Mouse (Mus musculus) ES-E14 (cell line): ENCODE data around the gene Atoh8. TPM values are rescaled to one million over a fixed set of nuclear protein-coding genes. Genes with fewer than 3 reads are reported as not detected.

Experiments used
- DNase-seq: peaks from one replicate; pipeline ENCODE4 v3.0.0-alpha.2; 2013; ENCODE audit warnings: low read depth, low spot score
- H3K27ac ChIP-seq: 2 replicates; pipeline ENCODE4 v1.5.1; 2012; ENCODE audit warnings: low read depth, mild to moderate bottlenecking, low read length, moderate library complexity, mixed read lengths; ENCODE audit not compliant: poor library complexity, insufficient read depth, severe bottlenecking
- H3K36me3 ChIP-seq: 2 replicates; pipeline ENCODE4 v1.6.1; 2012; ENCODE audit warnings: mild to moderate bottlenecking, low read length, moderate library complexity, mixed read lengths; ENCODE audit not compliant: control insufficient read depth, poor library complexity, insufficient read depth, severe bottlenecking
- H3K4me1 ChIP-seq, 2 experiments: fragments of 150-350 bp in 1 of 2; sonication (generic) in 1 of 2; 2 replicates each; pipeline ENCODE4 v1.6.1; 2012; ENCODE audit warnings: low read length in 2 of 2, mild to moderate bottlenecking in 1 of 2, mixed read lengths in 1 of 2; ENCODE audit not compliant: control insufficient read depth in 2 of 2, insufficient read depth in 2 of 2, poor library complexity in 1 of 2
- H3K4me3 ChIP-seq, 2 experiments: fragments of 150-350 bp in 1 of 2; sonication (generic) in 1 of 2; 2 replicates each; pipeline ENCODE4 v1.5.1; 2012; ENCODE audit warnings: low read length in 2 of 2, low read depth in 1 of 2, mild to moderate bottlenecking in 1 of 2, mixed read lengths in 1 of 2; ENCODE audit not compliant: insufficient read depth in 1 of 2, poor library complexity in 1 of 2, severe bottlenecking in 1 of 2
- H3K9ac ChIP-seq: 2 replicates; pipeline ENCODE4 v1.6.1; 2012; ENCODE audit warnings: low read depth, mild to moderate bottlenecking, low read length, mixed read lengths; ENCODE audit not compliant: poor library complexity, insufficient read depth, severe bottlenecking
- H3K9me3 ChIP-seq: fragments of 150-350 bp; sonication (generic); 2 replicates; pipeline ENCODE4 v1.6.1; 2012; ENCODE audit warnings: low read depth, mild to moderate bottlenecking, low read length; ENCODE audit not compliant: control insufficient read depth, insufficient read depth
- CHD2 ChIP-seq: IDR thresholded peaks from 2 replicates; pipeline ENCODE4 v1.6.1; 2014; ENCODE audit warnings: mild to moderate bottlenecking, low read depth, low read length, inconsistent platforms
- HCFC1 ChIP-seq: IDR thresholded peaks from 2 replicates; pipeline ENCODE4 v1.6.1; 2012; ENCODE audit warnings: low read length, inconsistent platforms, borderline replicate concordance; ENCODE audit not compliant: insufficient read depth
- MAFK ChIP-seq: IDR thresholded peaks from 2 replicates; pipeline ENCODE4 v1.6.1; 2014; ENCODE audit warnings: mild to moderate bottlenecking, low read depth, low read length, inconsistent platforms; ENCODE audit not compliant: insufficient read depth
- ZC3H11A ChIP-seq: IDR thresholded peaks from 2 replicates; pipeline ENCODE4 v1.6.1; 2012; ENCODE audit warnings: low read depth, mild to moderate bottlenecking, inconsistent platforms, low read length, borderline replicate concordance
- ZNF384 ChIP-seq: IDR thresholded peaks from 2 replicates; pipeline ENCODE4 v1.6.1; 2012; ENCODE audit warnings: low read depth, low read length, inconsistent platforms
- in situ Hi-C, 2 experiments: fragments of 600-800 bp; cut with MboI; formaldehyde crosslinking; loops; one replicate each; pipeline ENCODE4 v1.15.1; 2025; ENCODE audit warnings: low sequenced_read_pairs in 2 of 2, inconsistent platforms in 1 of 2; ENCODE audit not compliant: unreplicated experiment in 2 of 2
- total RNA-seq: library from RNA; depleted of rRNA; stranded (reverse); fragments of 300-350 nt; gene quantifications from 2 replicates; pipeline ENCODE4 v1.2.3, GENCODE M21; 2012

The Atoh8 gene
- total RNA-seq, 1 experiment = 1.0 TPM

GRCm38 (mm10) chr6:72234372-72235097 is 842 bp downstream of the Atoh8 start:
- in situ Hi-C loops = loop anchor here in 1 of 2 experiments (10.0 kb wide), 1 partner anchor 50 kb away; no protein-coding TSS in a partner anchor
- H3K4me3 ChIP-seq = peak overlapping the region; percentile 51 to 68
- H3K9me3 ChIP-seq = no peaks in the 10 kb centered on the region
- TF ChIP-seq HCFC1 = no peak
- no peak for TF ChIP-seq CHD2
- no peak for TF ChIP-seq ZC3H11A
- TF ChIP-seq MAFK = no peak
- TF ChIP-seq ZNF384 = no peak
- H3K27ac ChIP-seq = no peak overlapping the region
- peak overlapping the region; percentile 7 for H3K9ac ChIP-seq
- no peaks in the 10 kb centered on the region for H3K36me3 ChIP-seq
- no peaks in the 10 kb centered on the region for H3K4me1 ChIP-seq
- peak; percentile 36 for DNase-seq

GRCm38 (mm10) chr6:72233950-72234349 is 1.4 kb downstream of the Atoh8 start:
- peak overlapping the region; percentile 51 to 68 for H3K4me3 ChIP-seq
- in situ Hi-C loops = loop anchor here in 1 of 2 experiments (10.0 kb wide), 1 partner anchor 49 kb away; no protein-coding TSS in a partner anchor
- no peaks in the 10 kb centered on the region for H3K4me1 ChIP-seq
- TF ChIP-seq HCFC1 (no peak), CHD2 (no peak), MAFK (no peak), ZC3H11A (no peak), ZNF384 (no peak)
- no peak for DNase-seq
- no peak overlapping the region for H3K27ac ChIP-seq
- H3K36me3 ChIP-seq = no peaks in the 10 kb centered on the region
- no peak overlapping the region for H3K9ac ChIP-seq
- no peaks in the 10 kb centered on the region for H3K9me3 ChIP-seq

- no peak overlapping the region for H3K27ac ChIP-seq
- no peak for DNase-seq
- no peaks in the 10 kb centered on the region for H3K36me3 ChIP-seq
- TF ChIP-seq CHD2 = no peak
- no peak for TF ChIP-seq MAFK
- no peak for TF ChIP-seq ZNF384
- no peak for TF ChIP-seq ZC3H11A
- no peak for TF ChIP-seq HCFC1
- no peak overlapping the region for H3K9ac ChIP-seq
- H3K9me3 ChIP-seq = no peaks in the 10 kb centered on the region
- in situ Hi-C loops = loop anchor here in 1 of 2 experiments (10.0 kb wide), 1 partner anchor 48 kb away; no protein-coding TSS in a partner anchor
- H3K4me3 ChIP-seq = no peak overlapping the region
- H3K4me1 ChIP-seq = no peaks in the 10 kb centered on the region
Observed at GRCm38 (mm10) chr6:72232870-72233269, 2.5 kb downstream of the Atoh8 start.

GRCm38 (mm10) chr6:72232411-72232810 is 3.0 kb downstream of the Atoh8 start:
- Histone ChIP-seq H3K9ac (no peak overlapping the region), H3K4me3 (no peak overlapping the region), H3K9me3 (no peaks in the 10 kb centered on the region), H3K4me1 (no peaks in the 10 kb centered on the region), H3K36me3 (no peaks in the 10 kb centered on the region), H3K27ac (no peak overlapping the region)
- in situ Hi-C loops = loop anchor here in 1 of 2 experiments (10.0 kb wide), 1 partner anchor 48 kb away; no protein-coding TSS in a partner anchor
- TF ChIP-seq CHD2 (no peak), ZC3H11A (no peak), HCFC1 (no peak), MAFK (no peak), ZNF384 (no peak)
- DNase-seq = no peak
